Mouse (Mus musculus) embryonic facial prominence, embryonic 14.5 days (tissue): ENCODE measurements around the gene Atpaf1. TPM values are rescaled to one million over a fixed set of nuclear protein-coding genes. Genes with fewer than 3 reads are reported as not detected.

Experiments used
- ATAC-seq: fragments of 200-750 bp; cut with Nextera tagmentation; 2 replicates; pipeline ENCODE4 v1.8.0; 2017; ENCODE audit warnings: low read depth, moderate number of reproducible peaks, moderate TSS enrichment
- DNase-seq: peaks from one replicate; pipeline ENCODE4 v3.0.0-alpha.2; 2015; ENCODE audit warnings: low spot score
- H3K27ac ChIP-seq: fragments of 300-500 bp; sonication (generic); replicated peaks from 2 replicates; pipeline ENCODE4 v1.5.1; 2014; ENCODE audit warnings: low read depth, mild to moderate bottlenecking, low read length, moderate library complexity
- H3K27me3 ChIP-seq: fragments of 300-500 bp; sonication (generic); replicated peaks from 2 replicates; pipeline ENCODE4 v1.6.1; 2014; ENCODE audit warnings: low read length; ENCODE audit not compliant: control insufficient read depth, insufficient read depth
- H3K36me3 ChIP-seq: fragments of 300-500 bp; sonication (generic); 2 replicates; pipeline ENCODE4 v1.6.1; 2014; ENCODE audit warnings: low read length, mixed read lengths; ENCODE audit not compliant: control insufficient read depth, insufficient read depth
- H3K4me1 ChIP-seq: fragments of 300-500 bp; sonication (generic); 2 replicates; pipeline ENCODE4 v1.6.1; 2014; ENCODE audit warnings: antibody characterized with exemption, low read length; ENCODE audit not compliant: control insufficient read depth, insufficient read depth
- H3K4me2 ChIP-seq: fragments of 300-500 bp; sonication (generic); 2 replicates; pipeline ENCODE4 v1.6.1; 2014; ENCODE audit warnings: low read depth, mild to moderate bottlenecking, low read length, moderate library complexity, mixed read lengths
- H3K4me3 ChIP-seq: fragments of 300-500 bp; sonication (generic); 2 replicates; pipeline ENCODE4 v1.5.1; 2014; ENCODE audit warnings: low read depth, mild to moderate bottlenecking, low read length
- H3K9ac ChIP-seq: fragments of 300-500 bp; sonication (generic); 2 replicates; pipeline ENCODE4 v1.6.1; 2014; ENCODE audit warnings: low read depth, mild to moderate bottlenecking, low read length, moderate library complexity, mixed read lengths
- H3K9me3 ChIP-seq: fragments of 300-500 bp; sonication (generic); 2 replicates; pipeline ENCODE4 v1.6.1; 2016; ENCODE audit warnings: low read length; ENCODE audit not compliant: control insufficient read depth
- WGBS: fragments of 180-500 bp; shearing (Covaris S2); extraction: QIAGEN DNeasy Blood & Tissue Kit; methylation state at CpG from one replicate; pipeline ENCODE4 v1.1.7; 2014; 5-methylcytosine and 5-hydroxymethylcytosine counted together
- polyA plus RNA-seq: library from polyadenylated mRNA; unstranded; fragments of >200 nt; fragmentation: Nextera tagmentation; extraction: Ambion mirVana; gene quantifications from 2 replicates; pipeline ENCODE4 v1.2.1, GENCODE M21; 2014

Atpaf1 gene
- polyA plus RNA-seq, 1 experiment from 2014 or later, result 54.4 TPM

DNA sequence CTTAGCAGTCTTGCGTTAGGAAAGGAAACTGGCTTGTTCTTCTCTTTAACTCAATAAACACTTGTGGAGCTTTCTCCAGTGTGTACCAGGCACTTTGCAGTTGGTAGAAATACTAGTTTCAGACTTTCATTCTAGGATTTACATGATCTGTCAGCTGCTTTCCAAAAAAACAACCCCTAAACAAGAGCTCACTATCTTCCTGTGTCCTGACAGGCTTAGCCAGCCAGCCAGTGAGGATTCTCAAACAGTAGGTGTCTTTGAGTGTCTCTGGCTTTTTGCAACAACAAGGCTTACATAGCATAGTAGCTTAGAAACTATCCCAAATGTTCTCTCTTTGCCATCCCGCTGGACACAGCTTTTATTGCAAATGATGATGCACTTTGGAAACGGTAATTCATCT, 30.5 kb upstream of the Atpaf1 start:
- ATAC-seq, result no peak
- Histone ChIP-seq H3K9me3 (no peaks in the 10 kb centered on the region), H3K4me2 (no peak overlapping the region), H3K27ac (no peak overlapping the region), H3K4me1 (no peaks in the 10 kb centered on the region), H3K27me3 (no peaks in the 10 kb centered on the region), H3K36me3 (peaks cover 60% of the 10 kb centered on the region), H3K4me3 (no peak overlapping the region), H3K9ac (no peak overlapping the region)
- DNase-seq, result no peak
- 86% methylated on average over 3 of the region's 3 CpGs for WGBS

- ATAC-seq (no peak), DNase-seq (no peak)
- Histone ChIP-seq H3K4me3 (no peak overlapping the region), H3K27me3 (no peaks in the 10 kb centered on the region), H3K36me3 (peaks cover 59% of the 10 kb centered on the region), H3K4me2 (no peak overlapping the region), H3K4me1 (no peaks in the 10 kb centered on the region), H3K9me3 (no peaks in the 10 kb centered on the region), H3K27ac (no peak overlapping the region), H3K9ac (no peak overlapping the region)
- 92% methylated on average over 1 of the region's 1 CpGs for WGBS
These were observed 29.8 kb upstream of the Atpaf1 start for GRCm38 (mm10) chr4:115754851-115755250.

- WGBS, result 54% methylated on average over 3 of the region's 3 CpGs
- DNase-seq (peak; percentile 90), ATAC-seq (peak; percentile 87; the same call in 1 of the 2 replicates)
These were observed 23.4 kb upstream of the Atpaf1 start for GRCm38 (mm10) chr4:115761206-115761605.

GRCm38 (mm10) chr4:115764581-115764980, 20.0 kb upstream of the Atpaf1 start:
- Histone ChIP-seq H3K9ac (no peak overlapping the region), H3K4me2 (no peak overlapping the region), H3K27ac (no peak overlapping the region), H3K36me3 (peaks cover 62% of the 10 kb centered on the region), H3K4me1 (0 out of 2 replicates have a peak, but pooled peaks cover 3% of the 10 kb centered on the region), H3K9me3 (no peaks in the 10 kb centered on the region), H3K27me3 (no peaks in the 10 kb centered on the region), H3K4me3 (no peak overlapping the region)
- WGBS, result 92% methylated on average over 11 of the region's 11 CpGs
- DNase-seq, result no peak
- ATAC-seq, result no peak

More at GRCm38 (mm10) chr4:115761206-115761605, 23.4 kb upstream of the Atpaf1 start:
- no peaks in the 10 kb centered on the region for H3K9me3 ChIP-seq
- H3K27me3 ChIP-seq, result no peaks in the 10 kb centered on the region
- peaks cover 67% of the 10 kb centered on the region for H3K36me3 ChIP-seq
- H3K9ac ChIP-seq, result no peak overlapping the region
- 0 out of 2 replicates have a peak, but pooled peaks cover 3% of the 10 kb centered on the region for H3K4me1 ChIP-seq
- no peak overlapping the region for H3K27ac ChIP-seq
- no peak overlapping the region for H3K4me3 ChIP-seq
- H3K4me2 ChIP-seq, result no peak overlapping the region

DNA sequence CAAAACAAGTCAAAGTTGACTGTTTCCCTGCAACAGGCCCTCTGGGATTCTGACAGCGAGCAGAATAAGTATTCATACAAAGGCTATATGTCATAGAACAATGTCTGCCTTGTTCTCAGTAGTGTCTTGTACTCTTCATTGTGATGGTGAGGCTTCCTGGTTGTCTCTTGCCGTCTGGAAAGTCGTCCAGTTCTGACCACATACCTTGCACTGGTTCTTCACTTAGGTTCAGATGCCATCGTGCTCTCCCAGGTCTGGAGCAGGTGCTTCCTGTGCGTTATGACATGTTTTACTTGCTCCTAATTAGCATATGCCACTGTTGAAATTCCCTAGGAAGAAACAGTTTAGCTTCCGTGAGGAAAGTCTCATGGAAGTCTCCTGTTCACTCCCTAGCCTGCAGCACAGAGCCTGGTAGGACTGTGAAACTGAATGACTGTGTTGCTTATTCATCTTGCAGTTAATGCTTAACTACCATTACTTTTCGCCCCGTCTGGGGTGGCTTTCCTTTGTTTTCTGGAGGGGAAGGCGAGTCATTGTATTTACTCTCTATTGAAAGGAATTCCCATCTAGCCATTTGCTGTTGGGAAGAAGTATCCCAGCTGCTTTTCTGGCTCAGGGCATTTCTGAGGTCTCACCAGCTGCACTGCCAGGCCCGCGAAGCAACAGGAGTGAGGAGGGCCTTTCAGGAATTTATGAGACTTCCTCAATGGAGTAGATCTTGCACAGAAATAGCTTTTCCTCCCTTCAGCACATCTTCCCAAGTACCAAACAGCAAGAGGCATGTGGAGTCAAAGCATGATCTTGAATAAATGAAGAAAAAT, 16.8 kb upstream of the Atpaf1 start:
- Histone ChIP-seq H3K36me3 (peaks cover 64% of the 10 kb centered on the region), H3K4me1 (no peaks in the 10 kb centered on the region), H3K4me2 (no peak overlapping the region), H3K9me3 (no peaks in the 10 kb centered on the region), H3K27me3 (no peaks in the 10 kb centered on the region), H3K27ac (no peak overlapping the region), H3K4me3 (no peak overlapping the region), H3K9ac (no peak overlapping the region)
- no peak for DNase-seq
- ATAC-seq, result no peak
- 67% methylated on average over 11 of the region's 11 CpGs for WGBS

GRCm38 (mm10) chr4:115775056-115775455, 9.6 kb upstream of the Atpaf1 start:
- ATAC-seq, result peak; percentile 33; the same call in 1 of the 2 replicates
- Histone ChIP-seq H3K4me3 (no peak overlapping the region), H3K27ac (no peak overlapping the region), H3K9me3 (no peaks in the 10 kb centered on the region), H3K36me3 (peaks cover 39% of the 10 kb centered on the region), H3K27me3 (no peaks in the 10 kb centered on the region), H3K4me2 (no peak overlapping the region), H3K9ac (no peak overlapping the region; the same call in 1 of the 2 replicates), H3K4me1 (no peaks in the 10 kb centered on the region)
- 73% methylated on average over 6 of the region's 6 CpGs for WGBS
- peak; percentile 72 for DNase-seq

GRCm38 (mm10) chr4:115777627-115778026, 7.0 kb upstream of the Atpaf1 start:
- no peak for ATAC-seq
- H3K9ac ChIP-seq, result no peak overlapping the region
- WGBS, result 95% methylated on average over 2 of the region's 2 CpGs

DNA sequence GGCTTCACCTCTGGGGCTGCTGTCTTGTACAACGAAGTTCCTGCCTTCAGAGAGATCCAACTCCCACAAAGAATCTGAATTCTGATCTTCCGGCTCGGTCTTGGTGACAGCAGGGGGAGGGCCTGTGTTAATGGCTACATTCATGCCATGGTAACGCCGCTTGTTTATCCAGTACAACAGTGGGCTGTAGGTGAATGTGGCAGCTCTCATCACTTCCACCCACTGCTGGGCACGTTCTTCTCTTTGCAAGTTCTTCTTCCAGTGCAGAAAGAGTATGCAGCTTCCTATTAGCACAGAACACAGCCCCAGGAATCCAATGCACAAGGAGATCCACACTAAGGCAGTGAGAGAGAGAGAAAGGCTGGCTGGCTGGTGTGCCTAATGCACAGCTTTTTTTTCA, 4.3 kb upstream of the Atpaf1 start:
- Histone ChIP-seq H3K27me3 (no peaks in the 10 kb centered on the region), H3K4me3 (no peak overlapping the region), H3K36me3 (peaks cover 10% of the 10 kb centered on the region; the same call in 1 of the 2 replicates), H3K4me1 (no peaks in the 10 kb centered on the region), H3K9me3 (no peaks in the 10 kb centered on the region), H3K4me2 (no peak overlapping the region), H3K27ac (no peak overlapping the region), H3K9ac (no peak overlapping the region)
- WGBS, result 49% methylated on average over 6 of the region's 6 CpGs
- ATAC-seq (no peak), DNase-seq (no peak)

More at GRCm38 (mm10) chr4:115777627-115778026, 7.0 kb upstream of the Atpaf1 start:
- Histone ChIP-seq H3K4me3 (no peak overlapping the region), H3K27me3 (no peaks in the 10 kb centered on the region), H3K27ac (no peak overlapping the region), H3K4me1 (no peaks in the 10 kb centered on the region), H3K9me3 (no peaks in the 10 kb centered on the region), H3K4me2 (no peak overlapping the region), H3K36me3 (peaks cover 27% of the 10 kb centered on the region)
- DNase-seq, result no peak

DNA sequence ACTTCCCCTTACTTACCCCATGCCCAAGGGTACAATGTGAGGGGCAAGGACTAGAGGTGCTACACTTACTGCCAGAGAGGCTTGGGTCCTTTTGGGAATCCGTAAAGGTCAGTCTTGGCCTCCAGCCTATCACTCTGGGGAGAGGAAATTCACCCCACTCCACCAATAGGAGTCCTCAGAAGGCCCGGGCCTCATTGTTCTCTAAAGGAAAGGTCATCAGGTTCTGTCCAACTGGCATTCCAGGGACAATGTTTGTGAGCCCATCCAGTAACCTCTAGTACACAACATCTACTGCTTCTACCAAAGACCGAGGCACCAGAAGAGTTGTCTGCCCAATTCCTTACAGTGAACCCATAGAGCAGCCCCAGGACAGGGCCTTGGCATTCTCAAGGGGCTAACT, 3.7 kb upstream of the Atpaf1 start, which contains the start of gene Tex38:
Tex38 (minus strand) TSS at position 101 of the 400 bp plus-strand sequence.
- no peak for DNase-seq
- no peak within 1 kb of the TSS for H3K4me3 ChIP-seq
- ATAC-seq, result no peak
- no peaks in the 10 kb centered on the region for H3K9me3 ChIP-seq
- WGBS, result 73% methylated on average over 3 of the region's 3 CpGs
- H3K4me2 ChIP-seq, result no peak within 1 kb of the TSS
- H3K9ac ChIP-seq, result no peak within 1 kb of the TSS
- H3K4me1 ChIP-seq, result peaks cover 6% of the 10 kb centered on the region
- H3K27ac ChIP-seq, result no peak within 1 kb of the TSS
- H3K27me3 ChIP-seq, result no peaks in the 10 kb centered on the region
- H3K36me3 ChIP-seq, result peaks cover 9% of the 10 kb centered on the region; the same call in 1 of the 2 replicates
